Comparison of ENCODE assay signal across 11 mouse cellular contexts in the genomic region with DNA sequence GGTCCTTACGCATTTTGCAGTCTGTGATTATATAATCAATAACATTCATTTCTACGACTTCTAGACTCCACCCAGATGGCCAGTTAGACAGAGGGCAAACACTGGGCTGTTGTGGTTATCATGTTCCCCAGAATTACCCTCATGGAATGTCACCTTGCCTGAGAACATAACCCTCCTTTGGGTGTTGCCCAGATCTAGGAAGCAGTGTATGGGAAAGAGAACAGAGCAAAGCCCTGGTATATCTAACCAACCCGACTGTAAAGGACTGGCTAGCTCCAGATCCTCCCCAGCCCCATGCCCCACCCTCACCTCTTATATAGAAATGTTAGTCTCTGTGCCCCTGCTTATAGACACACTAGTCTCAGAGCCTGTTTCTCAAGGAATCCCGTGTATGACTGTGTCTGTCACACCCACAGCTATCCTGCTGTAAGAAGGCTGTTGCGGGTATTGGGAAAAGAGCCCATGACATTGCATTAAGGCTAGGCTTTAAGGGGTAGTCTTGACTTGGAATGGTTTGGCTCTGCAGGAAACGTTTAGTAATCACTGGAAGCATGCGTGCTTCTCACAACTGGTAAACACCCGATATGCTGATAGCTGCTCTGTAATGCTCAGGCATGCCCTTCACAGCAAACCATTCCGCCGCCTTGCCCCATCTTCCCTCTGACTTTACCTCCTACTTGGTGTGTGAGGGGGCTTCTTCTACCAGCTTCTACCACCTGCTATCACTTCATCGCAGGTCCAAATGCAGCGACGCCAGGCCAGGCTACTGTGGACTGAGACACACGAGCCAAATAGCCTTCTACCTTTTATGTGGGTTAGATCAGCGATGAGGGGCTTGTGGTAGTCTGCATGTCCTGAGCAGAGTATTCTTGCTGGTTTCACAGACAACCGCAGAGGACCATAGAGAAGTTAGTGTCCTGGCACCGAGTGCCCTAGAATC. TPM values are rescaled to one million over a fixed set of nuclear protein-coding genes. Genes with fewer than 3 reads are reported as not detected.
DNase-seq lines count a peak whose midpoint lies in the region; ATAC-seq and TF ChIP-seq lines count a peak whose summit lies in the region.
"Had no signal": no experiment of that assay in that cellular context is flagged by ENCODE, and none has a peak within 500 bp of the region (broad histone marks: within the 10 kb centered on the region; RNA-seq: fewer than 3 reads in every experiment).

No protein-coding gene starts in this region.

- intact Hi-C loops in heart, postnatal 36 days (cut with DNase I), result no loop called here

- H3K9me3 ChIP-seq in heart, embryonic 11.5 days (replicated peaks; ENCODE audit: control insufficient read depth, low read length), result no peaks in the 10 kb centered on the region
- no peaks in the 10 kb centered on the region for H3K9me3 ChIP-seq in liver, embryonic 14.5 days (ENCODE audit: control insufficient read depth, low read length)

- H3K27ac ChIP-seq in heart, embryonic 11.5 days (ENCODE audit: low read depth, low read length), result no peak overlapping the region
- H3K27ac ChIP-seq in liver, embryonic 14.5 days, result no peak overlapping the region

- H3K4me2 ChIP-seq in heart, embryonic 11.5 days, result peak overlapping the region; percentile 38; the same call in 1 of the 2 replicates
- no peak overlapping the region for H3K4me2 ChIP-seq in liver, embryonic 14.5 days (ENCODE audit: low read depth)
- H3K4me2 ChIP-seq: midbrain, embryonic 11.5 days had no signal

- no peaks in the 10 kb centered on the region for H3K27me3 ChIP-seq in heart, embryonic 11.5 days (ENCODE audit: control insufficient read depth, insufficient read depth, low read length)
- H3K27me3 ChIP-seq in liver, embryonic 14.5 days (ENCODE audit: control insufficient read depth, insufficient read depth, low read length), result peaks cover 4% of the 10 kb centered on the region; the same call in 1 of the 2 replicates

- H3K9ac ChIP-seq in heart, embryonic 11.5 days (ENCODE audit: low read depth, low read length), result no peak overlapping the region
- no peak overlapping the region for H3K9ac ChIP-seq in liver, embryonic 14.5 days (replicated peaks)

- WGBS in heart, embryonic 11.5 days (ENCODE audit: insufficient replicate concordance), result 73% methylated on average over 17 of the region's 17 CpGs
- 47% methylated on average over 17 of the region's 17 CpGs for WGBS in liver, embryonic 14.5 days (ENCODE audit: insufficient replicate concordance)

- ATAC-seq in heart, embryonic 11.5 days (replicated peaks; ENCODE audit: insufficient number of reproducible peaks, low FRiP score, low TSS enrichment), result no peak; the same call in 1 of the 2 replicates
- ATAC-seq in liver, embryonic 14.5 days (ENCODE audit: insufficient read depth), result peak; percentile 24; the same call in 1 of the 2 replicates
- ATAC-seq: forebrain, embryonic 14.5 days had no signal

- no peak for DNase-seq in heart, postnatal 36 days
- peak; percentile 37 for DNase-seq in urinary bladder, postnatal 14 days (ENCODE audit: low spot score)
- DNase-seq in urinary bladder, postnatal 25 days (ENCODE audit: low spot score), result no peak
- no peak for DNase-seq in liver, embryonic 14.5 days (ENCODE audit: low read depth in 3 of 3, low spot score in 3 of 3)
- no peak for DNase-seq in testis, postnatal 14 days (ENCODE audit: low spot score)
- DNase-seq in ovary, adult 18-20 months (ENCODE audit: low spot score), result no peak
- DNase-seq in neural tube, embryonic 10.5 days (ENCODE audit: extremely low spot score, low spot score), result no peak
- DNase-seq: layer of hippocampus, postnatal 36 days had no signal

- no peaks in the 10 kb centered on the region for H3K36me3 ChIP-seq in heart, embryonic 11.5 days (ENCODE audit: control insufficient read depth, insufficient read depth, low read length)
- no peaks in the 10 kb centered on the region for H3K36me3 ChIP-seq in liver, embryonic 14.5 days (replicated peaks; ENCODE audit: control insufficient read depth, insufficient read depth, low read depth)

- H3K4me1 ChIP-seq in heart, embryonic 11.5 days (ENCODE audit: control insufficient read depth, insufficient read depth, low read length), result peaks cover 32% of the 10 kb centered on the region
- peaks cover 0 to 19% of the 10 kb centered on the region in 2 experiments; a peak in 2 of 4 replicates for H3K4me1 ChIP-seq in liver, embryonic 14.5 days (replicated peaks; ENCODE audit: control insufficient read depth in 2 of 2, insufficient read depth in 2 of 2, low read length in 1 of 2)

- TF ChIP-seq EP300 in liver, embryonic 14.5 days (IDR thresholded peaks at IDR 0.05; ENCODE audit: low read depth), result no peak

- no peak overlapping the region for H3K4me3 ChIP-seq in heart, embryonic 11.5 days (ENCODE audit: low read depth, low read length)
- H3K4me3 ChIP-seq in liver, embryonic 14.5 days (ENCODE audit: insufficient read depth in 1 of 2, low read depth in 2 of 2, low read length in 2 of 2), result no peak overlapping the region

- no peak for TF ChIP-seq CTCF in liver, embryonic 14.5 days (IDR thresholded peaks at IDR 0.05; ENCODE audit: low read depth)

RNA-seq across cellular contexts. Expression of gene Phlda1, which starts 9.3 kb away (rescaled TPM):
- polyA plus RNA-seq in heart, embryonic 11.5 days (2014; fragmentation: Nextera tagmentation; extraction: Ambion mirVana), result 20.9 and 22.2 TPM in 2 replicates
- 10 to 100 TPM in 1 of 2 experiments, 1 to 10 TPM in 1; 9.8 to 17.3 TPM for total RNA-seq in heart, postnatal 36 days (2021)
- polyA plus RNA-seq in liver, embryonic 14.5 days (2012; rRNA removed), result 2.1 and 2.8 TPM in 2 replicates
- 2.8 and 3.9 TPM in 2 replicates for polyA plus RNA-seq in liver, embryonic 14.5 days (2014; fragmentation: Nextera tagmentation; extraction: Ambion mirVana)

RNA-seq across cellular contexts. Expression of gene Nap1l1, which starts 42.3 kb away (rescaled TPM):
- polyA plus RNA-seq in heart, embryonic 11.5 days (2014; fragmentation: Nextera tagmentation; extraction: Ambion mirVana), result 202 and 207 TPM in 2 replicates
- 10 to 100 TPM; 60.7 to 74.5 TPM for total RNA-seq in heart, postnatal 36 days (2021)
- 43.7 and 117 TPM in 2 replicates for polyA plus RNA-seq in liver, embryonic 14.5 days (2012; rRNA removed)
- polyA plus RNA-seq in liver, embryonic 14.5 days (2014; fragmentation: Nextera tagmentation; extraction: Ambion mirVana), result 103 and 109 TPM in 2 replicates
